Mouse (Mus musculus): ENCODE measurements at regions not wholly inside any gene's neighbourhood (a gene's known extent, or its start where the extent isn't known, plus 50 kb on each side); places are given as distances from the start of the nearest gene placed in this dataset.

DNA sequence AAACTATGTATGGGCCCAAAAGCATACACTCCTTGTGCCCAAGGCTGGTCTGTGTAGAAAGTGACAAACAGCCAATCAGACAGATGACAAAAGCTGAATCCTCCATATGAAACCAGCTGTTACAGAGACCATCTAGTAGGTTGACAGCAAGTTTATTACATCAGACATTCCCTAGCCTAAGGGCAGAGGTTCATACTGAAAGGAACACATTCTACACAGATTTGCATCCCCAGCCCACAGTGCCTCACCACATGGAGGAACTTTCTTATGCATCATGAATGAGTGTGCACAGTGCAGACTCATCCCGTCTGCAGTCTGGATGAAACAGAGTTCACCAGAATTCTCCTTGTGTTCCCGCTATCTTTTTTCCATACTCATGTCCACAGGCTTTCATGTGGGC lies 423.3 kb downstream of the Rapgef2 start:
- TF ChIP-seq CTCF (IDR thresholded peaks at IDR 0.05; ENCODE audit: low read depth) (no peak), EP300 (optimal IDR thresholded peaks at IDR 0.05) (no peak)

All from stomach, postnatal 0 days (tissue).